In genomic region chr15:78799029-78799428, GRCm38 (mm10) we compare ENCODE assay signal across 13 mouse cellular contexts. TPM values are rescaled to one million over a fixed set of nuclear protein-coding genes. Genes with fewer than 3 reads are reported as not detected.
DNase-seq lines count a peak whose midpoint lies in the region; ATAC-seq and TF ChIP-seq lines count a peak whose summit lies in the region.
"Had no signal": no experiment of that assay in that cellular context is flagged by ENCODE, and none has a peak within 500 bp of the region (broad histone marks: within the 10 kb centered on the region; RNA-seq: fewer than 3 reads in every experiment).

No protein-coding gene starts in this region.

- peaks cover 84% of the 10 kb centered on the region for H3K27me3 ChIP-seq in forebrain, embryonic 10.5 days (ENCODE audit: poor library complexity, severe bottlenecking)
- H3K27me3 ChIP-seq in forebrain, embryonic 12.5 days, result peaks cover 65% of the 10 kb centered on the region
- peaks cover 58% of the 10 kb centered on the region for H3K27me3 ChIP-seq in embryonic facial prominence, embryonic 13.5 days
- peaks cover 89% of the 10 kb centered on the region for H3K27me3 ChIP-seq in limb, embryonic 14.5 days (ENCODE audit: control insufficient read depth, insufficient read depth, low read length)

- H3K36me3 ChIP-seq in forebrain, embryonic 10.5 days (replicated peaks), result no peaks in the 10 kb centered on the region
- H3K36me3 ChIP-seq in forebrain, embryonic 12.5 days (replicated peaks), result no peaks in the 10 kb centered on the region
- H3K36me3 ChIP-seq in embryonic facial prominence, embryonic 13.5 days, result no peaks in the 10 kb centered on the region
- no peaks in the 10 kb centered on the region for H3K36me3 ChIP-seq in limb, embryonic 14.5 days (ENCODE audit: control insufficient read depth, insufficient read depth, low read length)

- peaks cover 59% of the 10 kb centered on the region for H3K4me1 ChIP-seq in forebrain, embryonic 10.5 days
- peaks cover 34% of the 10 kb centered on the region for H3K4me1 ChIP-seq in forebrain, embryonic 12.5 days
- H3K4me1 ChIP-seq in embryonic facial prominence, embryonic 13.5 days, result peaks cover 33% of the 10 kb centered on the region
- H3K4me1 ChIP-seq in limb, embryonic 14.5 days (ENCODE audit: control insufficient read depth, insufficient read depth, low read length), result peaks cover 19% of the 10 kb centered on the region; the same call in 1 of the 2 replicates

- 0 out of 2 replicates have a peak overlapping the region, but pooled peaks have one; percentile 20 for H3K27ac ChIP-seq in forebrain, embryonic 10.5 days
- H3K27ac ChIP-seq in forebrain, embryonic 12.5 days, result no peak overlapping the region
- H3K27ac ChIP-seq in embryonic facial prominence, embryonic 13.5 days, result no peak overlapping the region
- no peak overlapping the region for H3K27ac ChIP-seq in limb, embryonic 14.5 days (replicated peaks; ENCODE audit: low read depth, low read length)

- no peak overlapping the region for H3K9ac ChIP-seq in forebrain, embryonic 12.5 days
- peak overlapping the region; percentile 21; the same call in 1 of the 2 replicates for H3K9ac ChIP-seq in embryonic facial prominence, embryonic 13.5 days
- no peak overlapping the region for H3K9ac ChIP-seq in limb, embryonic 14.5 days (ENCODE audit: low read depth, low read length, severe bottlenecking)

- no peak for ATAC-seq in forebrain, embryonic 12.5 days (ENCODE audit: low FRiP score)
- ATAC-seq in embryonic facial prominence, embryonic 13.5 days (ENCODE audit: insufficient number of reproducible peaks, insufficient read depth, low FRiP score, low TSS enrichment, low read depth), result no peak
- no peak for ATAC-seq in limb, embryonic 14.5 days (ENCODE audit: low FRiP score, low read depth)
- ATAC-seq: lung, postnatal 0 days had no signal

- DNase-seq in forebrain, embryonic 10.5 days (ENCODE audit: extremely low spot score, low spot score), result no peak
- peak; percentile 49 for DNase-seq in layer of hippocampus, adult 9-11 months
- no peak for DNase-seq in layer of hippocampus, adult 8-10 months (ENCODE audit: low spot score in 2 of 2)
- DNase-seq in limb, embryonic 14.5 days (ENCODE audit: low spot score), result peak; percentile 28
- no peak for DNase-seq in ovary, postnatal 36 days (ENCODE audit: low spot score)
- DNase-seq in retina, embryonic 14.5 days (ENCODE audit: low spot score), result no peak
- DNase-seq: cerebellum, adult 9-10 months; heart, postnatal 14 days; thymus, adult 18-20 months had no signal

- H3K4me2 ChIP-seq in forebrain, embryonic 12.5 days, result no peak overlapping the region
- peak overlapping the region; percentile 34 for H3K4me2 ChIP-seq in embryonic facial prominence, embryonic 13.5 days
- no peak overlapping the region for H3K4me2 ChIP-seq in limb, embryonic 14.5 days (replicated peaks; ENCODE audit: low read depth, low read length, severe bottlenecking)

- H3K4me3 ChIP-seq in forebrain, embryonic 10.5 days, result no peak overlapping the region
- no peak overlapping the region for H3K4me3 ChIP-seq in forebrain, embryonic 12.5 days (replicated peaks)
- no peak overlapping the region for H3K4me3 ChIP-seq in embryonic facial prominence, embryonic 13.5 days
- H3K4me3 ChIP-seq in limb, embryonic 14.5 days (replicated peaks; ENCODE audit: low read length), result no peak overlapping the region; the same call in 1 of the 2 replicates

- WGBS in forebrain, embryonic 10.5 days, result 58% methylated on average over 21 of the region's 21 CpGs
- whole genome bisulfite sequencing in forebrain, embryonic 12.5 days, result 45% methylated on average over 21 of the region's 21 CpGs
- WGBS in embryonic facial prominence, embryonic 13.5 days, result 40% methylated on average over 15 of the region's 21 CpGs
- WGBS in limb, embryonic 14.5 days, result 38% methylated on average over 21 of the region's 21 CpGs

- TF ChIP-seq POLR2A in limb, embryonic 14.5 days (IDR thresholded peaks at IDR 0.05; ENCODE audit: borderline replicate concordance, extremely low read depth, insufficient read depth, insufficient read length), result no peak

- H3K9me3 ChIP-seq in forebrain, embryonic 10.5 days, result no peaks in the 10 kb centered on the region
- no peaks in the 10 kb centered on the region for H3K9me3 ChIP-seq in forebrain, embryonic 12.5 days
- H3K9me3 ChIP-seq in embryonic facial prominence, embryonic 13.5 days, result no peaks in the 10 kb centered on the region
- no peaks in the 10 kb centered on the region for H3K9me3 ChIP-seq in limb, embryonic 14.5 days (ENCODE audit: control insufficient read depth, low read length)

RNA-seq across cellular contexts. Expression of gene Card10, which starts 3.8 kb away (rescaled TPM):
- 2.4 and 2.6 TPM in 2 replicates for polyA plus RNA-seq in forebrain, embryonic 10.5 days (2016; fragmentation: Nextera tagmentation; extraction: Ambion mirVana)
- 2.0 and 2.1 TPM in 2 replicates for polyA plus RNA-seq in forebrain, embryonic 12.5 days (2016; fragmentation: Nextera tagmentation; extraction: Ambion mirVana)
- total RNA-seq in layer of hippocampus, adult 8-10 months (2022), result 1 to 10 TPM; 6.6 to 8.2 (median 6.9) TPM
- polyA plus RNA-seq in embryonic facial prominence, embryonic 13.5 days (2015; fragmentation: Nextera tagmentation; extraction: Ambion mirVana), result 3.0 and 3.2 TPM in 2 replicates
- 9.0 and 12.4 TPM in 2 replicates for polyA plus RNA-seq in limb, embryonic 14.5 days (2012; rRNA removed)
- polyA plus RNA-seq in limb, embryonic 14.5 days (2014; fragmentation: Nextera tagmentation; extraction: Ambion mirVana), result 4.4 and 5.1 TPM in 2 replicates

RNA-seq across cellular contexts. Expression of gene Mfng, which starts 25.8 kb away (rescaled TPM):
- 71.1 and 83.6 TPM in 2 replicates for polyA plus RNA-seq in forebrain, embryonic 10.5 days (2016; fragmentation: Nextera tagmentation; extraction: Ambion mirVana)
- 137 and 147 TPM in 2 replicates for polyA plus RNA-seq in forebrain, embryonic 12.5 days (2016; fragmentation: Nextera tagmentation; extraction: Ambion mirVana)
- total RNA-seq in layer of hippocampus, adult 8-10 months (2022), result 10 to 100 TPM in 1 of 4 experiments, 1 to 10 TPM in 3; 6.5 to 11.2 (median 8.1) TPM
- 16.1 and 18.8 TPM in 2 replicates for polyA plus RNA-seq in embryonic facial prominence, embryonic 13.5 days (2015; fragmentation: Nextera tagmentation; extraction: Ambion mirVana)
- 13.9 and 17.3 TPM in 2 replicates for polyA plus RNA-seq in limb, embryonic 14.5 days (2012; rRNA removed)
- polyA plus RNA-seq in limb, embryonic 14.5 days (2014; fragmentation: Nextera tagmentation; extraction: Ambion mirVana), result 10.1 and 11.7 TPM in 2 replicates

RNA-seq across cellular contexts. Expression of gene Cdc42ep1, which starts 43.4 kb away (rescaled TPM):
- polyA plus RNA-seq in forebrain, embryonic 10.5 days (2016; fragmentation: Nextera tagmentation; extraction: Ambion mirVana), result 12.6 and 12.7 TPM in 2 replicates
- 7.7 and 8.4 TPM in 2 replicates for polyA plus RNA-seq in forebrain, embryonic 12.5 days (2016; fragmentation: Nextera tagmentation; extraction: Ambion mirVana)
- 10 to 100 TPM; 14.5 to 18.7 (median 16.2) TPM for total RNA-seq in layer of hippocampus, adult 8-10 months (2022)
- polyA plus RNA-seq in embryonic facial prominence, embryonic 13.5 days (2015; fragmentation: Nextera tagmentation; extraction: Ambion mirVana), result 25.2 and 28.6 TPM in 2 replicates
- polyA plus RNA-seq in limb, embryonic 14.5 days (2012; rRNA removed), result 25.2 and 34.3 TPM in 2 replicates
- 23.1 and 24.3 TPM in 2 replicates for polyA plus RNA-seq in limb, embryonic 14.5 days (2014; fragmentation: Nextera tagmentation; extraction: Ambion mirVana)

RNA-seq across cellular contexts. Expression of gene Lgals2, which starts 56.3 kb away (rescaled TPM):
- not detected in 2 replicates for polyA plus RNA-seq in forebrain, embryonic 10.5 days (2016; fragmentation: Nextera tagmentation; extraction: Ambion mirVana)
- not detected in 2 replicates for polyA plus RNA-seq in forebrain, embryonic 12.5 days (2016; fragmentation: Nextera tagmentation; extraction: Ambion mirVana)
- not detected for total RNA-seq in layer of hippocampus, adult 8-10 months (2022)
- 1.3 TPM in 1 of 2 replicates, not detected in the other for polyA plus RNA-seq in embryonic facial prominence, embryonic 13.5 days (2015; fragmentation: Nextera tagmentation; extraction: Ambion mirVana)
- polyA plus RNA-seq in limb, embryonic 14.5 days (2012; rRNA removed), result 0.65 and 0.72 TPM in 2 replicates
- 0.58 TPM in 1 of 2 replicates, not detected in the other for polyA plus RNA-seq in limb, embryonic 14.5 days (2014; fragmentation: Nextera tagmentation; extraction: Ambion mirVana)
- total RNA-seq: left cerebral cortex, postnatal 25 days had no signal

Comparison
In these comparisons a context has a peak if more than half of its experiments do, and no peak if none do; other contexts are left out.
1. DNase-seq: peak in layer of hippocampus, adult 9-11 months (single experiment) and limb, embryonic 14.5 days (single experiment); none in forebrain, embryonic 10.5 days (single experiment), layer of hippocampus, adult 8-10 months (0 of 2), ovary, postnatal 36 days (single experiment) and retina, embryonic 14.5 days (single experiment).